Mouse (Mus musculus) liver, adult (tissue): ENCODE measurements around the gene Psen2.

Source experiments
- GATA4 ChIP-seq: IDR thresholded peaks from 2 replicates; pipeline ENCODE4 v1.6.1; 2014; ENCODE audit warnings: mild to moderate bottlenecking, low read length; ENCODE audit not compliant: insufficient replicate concordance

Gene Psen2

DNA sequence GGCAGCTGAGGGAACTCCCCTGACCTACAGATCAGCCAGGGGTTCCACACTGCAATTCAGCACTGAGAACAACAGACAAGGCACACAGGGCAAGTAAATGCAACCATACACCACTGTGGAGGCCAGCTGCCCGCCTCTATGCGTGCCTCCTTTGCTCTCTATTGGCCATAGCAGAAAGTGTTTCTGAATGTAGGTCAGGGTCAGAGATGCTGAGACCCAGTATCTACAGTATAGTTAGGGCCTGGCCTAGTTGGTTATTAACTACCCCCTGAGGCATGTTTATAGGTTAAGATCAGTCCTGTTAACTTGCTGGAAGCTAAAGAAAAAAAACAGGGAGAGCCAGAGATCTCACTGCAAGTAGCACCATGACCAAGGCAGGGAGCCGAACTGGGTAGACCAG, 80.5 kb downstream of the Psen2 start:
- TF ChIP-seq GATA4, result no peak

GRCm38 (mm10) chr1:180181966-180182319, 81.3 kb downstream of the Psen2 start:
- TF ChIP-seq GATA4, result no peak

DNA sequence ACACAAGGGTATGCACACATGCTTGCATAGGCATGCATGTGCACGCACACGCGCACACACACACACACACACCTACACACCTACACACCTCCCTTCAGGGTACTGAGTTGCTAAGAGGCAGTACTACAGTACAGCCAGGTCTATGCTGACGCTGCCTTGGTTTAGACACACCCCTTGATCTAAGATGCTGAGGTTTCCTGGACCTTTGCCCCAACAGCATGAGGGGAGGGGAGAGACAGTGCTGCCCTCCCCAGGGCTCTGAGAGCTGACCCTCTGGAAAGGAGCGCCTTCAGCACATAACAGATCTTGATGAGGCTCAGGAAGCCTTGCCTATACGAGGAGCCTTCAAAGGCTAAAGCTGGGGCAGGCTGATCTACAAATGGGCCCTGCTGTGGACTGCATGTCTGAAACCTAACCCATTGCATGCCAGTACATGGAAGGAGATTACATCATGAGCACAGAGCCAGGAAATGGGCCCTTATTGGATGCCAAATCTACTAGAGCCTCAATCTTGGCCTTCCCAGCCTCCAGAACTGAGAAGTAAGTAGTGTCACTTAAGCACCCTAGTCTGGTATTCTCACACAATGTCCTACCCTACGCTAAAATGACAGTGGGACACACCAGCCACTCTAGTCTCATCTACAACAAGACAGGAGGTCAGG, 81.8 kb downstream of the Psen2 start:
- TF ChIP-seq GATA4, result no peak

GRCm38 (mm10) chr1:180179840-180180239, 83.4 kb downstream of the Psen2 start:
- no peak for TF ChIP-seq GATA4

GRCm38 (mm10) chr1:180179100-180179499, 84.1 kb downstream of the Psen2 start:
- TF ChIP-seq GATA4, result no peak

- no peak for TF ChIP-seq GATA4
Measured at GRCm38 (mm10) chr1:180178340-180178739, 84.9 kb downstream of the Psen2 start.
